Mouse (Mus musculus): Measurements from ENCODE around the gene Ercc4. TPM values are rescaled to one million over a fixed set of nuclear protein-coding genes. Genes with fewer than 3 reads are reported as not detected.

Ercc4 gene
- polyA plus RNA-seq, 1 experiment from 2014 or later: 12.1 TPM

- H3K27ac ChIP-seq: no peak overlapping the region
- H3K27me3 ChIP-seq: no peaks in the 10 kb centered on the region
- 95% methylated on average over 2 of the region's 2 CpGs for WGBS
- no peak overlapping the region for H3K4me2 ChIP-seq
- H3K36me3 ChIP-seq (ENCODE audit: poor library complexity, severe bottlenecking): peaks cover 42% of the 10 kb centered on the region
- ATAC-seq: no peak
- H3K9me3 ChIP-seq (replicated peaks): no peaks in the 10 kb centered on the region
- H3K4me3 ChIP-seq: no peak overlapping the region
- H3K4me1 ChIP-seq: no peaks in the 10 kb centered on the region
- no peak overlapping the region for H3K9ac ChIP-seq
Measured at GRCm38 (mm10) chr16:13118754-13119294, 9.3 kb downstream of the Ercc4 start.

DNA sequence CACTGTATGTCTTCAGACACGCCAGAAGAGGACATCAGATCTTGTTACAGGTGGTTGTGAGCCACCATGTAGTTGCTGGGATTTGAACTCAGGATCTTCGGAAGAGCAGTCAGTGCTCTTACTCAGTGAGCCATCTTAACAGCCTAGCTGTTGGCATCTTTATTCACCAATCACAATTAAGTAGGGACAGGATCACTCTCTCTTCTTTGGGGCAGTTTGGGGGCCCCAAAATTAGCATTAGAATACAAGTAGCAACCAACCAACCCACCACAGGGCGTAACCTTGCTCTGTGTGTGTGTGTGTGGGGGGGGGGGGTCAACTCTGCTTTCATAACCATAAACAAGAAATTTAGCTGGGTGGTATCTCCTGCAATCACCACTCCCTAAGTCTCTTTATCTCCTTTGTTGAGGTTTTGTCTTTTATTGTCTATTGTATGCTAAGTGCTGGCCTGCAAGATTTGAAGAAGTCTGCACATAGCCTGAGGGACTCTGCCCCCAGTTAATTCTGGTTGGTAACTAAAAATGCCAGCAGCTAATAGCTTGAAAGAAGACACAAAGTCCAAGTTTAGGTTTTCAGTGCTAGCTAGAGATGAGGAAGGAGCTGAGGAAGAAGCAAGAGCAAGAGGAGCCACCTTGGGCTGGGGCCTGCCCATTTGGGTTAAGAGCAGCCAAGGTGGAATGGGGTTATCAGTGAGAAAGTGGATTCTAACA is 10.3 kb downstream of the Ercc4 start:
- Histone ChIP-seq H3K27me3 (no peaks in the 10 kb centered on the region), H3K4me1 (no peaks in the 10 kb centered on the region), H3K4me3 (no peak overlapping the region), H3K36me3 (ENCODE audit: poor library complexity, severe bottlenecking) (peaks cover 44% of the 10 kb centered on the region), H3K9ac (no peak overlapping the region), H3K9me3 (replicated peaks) (no peaks in the 10 kb centered on the region), H3K4me2 (no peak overlapping the region), H3K27ac (no peak overlapping the region)
- no peak for ATAC-seq
- WGBS: 80% methylated on average over 3 of the region's 3 CpGs

DNA sequence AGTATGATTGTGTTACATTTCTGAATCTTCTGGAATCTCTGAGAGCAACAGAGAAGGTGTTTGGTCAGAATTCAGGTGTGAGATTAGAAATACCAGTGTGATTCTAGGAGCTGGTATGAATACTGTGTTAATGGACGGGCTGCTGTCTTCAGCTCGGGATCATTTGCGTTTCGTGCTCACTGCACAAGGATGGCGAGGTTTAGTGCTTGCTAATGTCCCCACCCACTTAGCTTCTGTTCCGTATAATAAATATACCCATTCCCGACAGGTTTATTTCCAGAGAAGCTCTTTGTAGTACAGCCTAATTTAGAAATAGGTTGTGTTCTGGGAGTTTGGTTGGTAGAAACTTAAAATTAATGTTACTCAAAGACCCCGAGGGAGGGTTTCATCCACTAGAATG is 15.9 kb downstream of the Ercc4 start:
- Histone ChIP-seq H3K4me1 (no peaks in the 10 kb centered on the region), H3K27ac (no peak overlapping the region), H3K9ac (no peak overlapping the region), H3K36me3 (ENCODE audit: poor library complexity, severe bottlenecking) (peaks cover 84% of the 10 kb centered on the region), H3K4me2 (no peak overlapping the region), H3K27me3 (no peaks in the 10 kb centered on the region), H3K4me3 (no peak overlapping the region), H3K9me3 (replicated peaks) (no peaks in the 10 kb centered on the region)
- 93% methylated on average over 8 of the region's 8 CpGs for WGBS
- ATAC-seq: no peak

GRCm38 (mm10) chr16:13127566-13127965 is 18.1 kb downstream of the Ercc4 start:
- Histone ChIP-seq H3K9me3 (replicated peaks) (no peaks in the 10 kb centered on the region), H3K36me3 (ENCODE audit: poor library complexity, severe bottlenecking) (peaks cover 85% of the 10 kb centered on the region), H3K4me2 (no peak overlapping the region), H3K9ac (no peak overlapping the region), H3K4me3 (no peak overlapping the region), H3K27me3 (no peaks in the 10 kb centered on the region), H3K27ac (no peak overlapping the region), H3K4me1 (no peaks in the 10 kb centered on the region)
- ATAC-seq: no peak
- 91% methylated on average over 10 of the region's 10 CpGs for WGBS

DNA sequence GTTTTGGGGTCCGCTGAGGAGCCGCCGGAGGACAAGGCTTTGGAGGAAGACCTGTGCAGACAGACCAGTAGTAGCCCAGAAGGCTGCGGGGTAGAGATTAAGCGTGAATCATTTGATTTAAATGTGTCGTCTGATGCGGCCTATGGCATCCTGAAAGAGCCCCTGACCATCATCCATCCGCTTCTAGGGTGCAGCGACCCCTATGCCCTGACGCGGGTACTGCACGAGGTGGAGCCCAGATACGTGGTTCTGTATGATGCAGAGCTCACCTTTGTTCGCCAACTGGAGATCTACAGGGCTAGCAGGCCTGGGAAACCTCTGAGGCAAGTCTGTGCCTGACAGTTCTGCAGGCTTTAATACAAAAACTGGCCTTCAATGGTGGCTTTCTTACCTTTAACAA is 20.9 kb downstream of the Ercc4 start:
- peaks cover 75% of the 10 kb centered on the region for H3K36me3 ChIP-seq (ENCODE audit: poor library complexity, severe bottlenecking)

DNA sequence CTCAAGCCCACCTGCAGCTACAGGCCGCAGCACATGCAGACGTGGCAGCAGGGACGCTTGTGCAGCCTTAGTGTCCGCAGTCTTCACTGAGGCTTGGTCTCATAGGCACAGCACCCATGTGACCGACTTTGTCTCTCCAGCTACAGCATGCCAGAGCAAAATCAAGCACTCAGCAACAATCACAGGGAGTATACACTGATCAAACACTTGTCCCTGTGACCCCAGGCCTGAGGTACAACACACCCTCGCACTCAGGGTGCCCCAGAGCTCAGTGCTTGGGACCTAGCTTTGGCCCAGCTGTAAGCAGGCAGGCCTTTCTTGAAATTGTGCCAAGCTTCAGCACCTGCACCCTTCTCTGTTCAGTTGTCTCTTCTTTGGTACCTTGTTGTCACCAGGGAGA is 31.7 kb downstream of the Ercc4 start:
- H3K27me3 ChIP-seq: no peaks in the 10 kb centered on the region
- H3K4me1 ChIP-seq: no peaks in the 10 kb centered on the region
- H3K27ac ChIP-seq: no peak overlapping the region
- H3K4me2 ChIP-seq: no peak overlapping the region
- no peak overlapping the region for H3K9ac ChIP-seq
- no peaks in the 10 kb centered on the region for H3K9me3 ChIP-seq (replicated peaks)
- WGBS: 89% methylated on average over 6 of the region's 6 CpGs
- H3K4me3 ChIP-seq: no peak overlapping the region
- H3K36me3 ChIP-seq (ENCODE audit: poor library complexity, severe bottlenecking): peaks cover 26% of the 10 kb centered on the region
- ATAC-seq: no peak

More for the DNA sequence above, 20.9 kb downstream of the Ercc4 start:
- Histone ChIP-seq H3K4me3 (no peak overlapping the region), H3K27ac (no peak overlapping the region), H3K9me3 (replicated peaks) (no peaks in the 10 kb centered on the region), H3K4me1 (no peaks in the 10 kb centered on the region), H3K4me2 (no peak overlapping the region), H3K9ac (no peak overlapping the region), H3K27me3 (no peaks in the 10 kb centered on the region)
- ATAC-seq: no peak
- WGBS: 42% methylated on average over 14 of the region's 14 CpGs

- H3K36me3 ChIP-seq (ENCODE audit: poor library complexity, severe bottlenecking): peaks cover 50% of the 10 kb centered on the region
- H3K9me3 ChIP-seq (replicated peaks): no peaks in the 10 kb centered on the region
- 94% methylated on average over 7 of the region's 7 CpGs for WGBS
Measured at GRCm38 (mm10) chr16:13143932-13144331, 34.4 kb downstream of the Ercc4 start.

GRCm38 (mm10) chr16:13144682-13145410 is 35.4 kb downstream of the Ercc4 start:
- no peak for ATAC-seq
- Histone ChIP-seq H3K27ac (no peak overlapping the region), H3K9ac (no peak overlapping the region), H3K4me3 (no peak overlapping the region), H3K4me2 (no peak overlapping the region), H3K27me3 (no peaks in the 10 kb centered on the region), H3K9me3 (replicated peaks) (no peaks in the 10 kb centered on the region), H3K4me1 (no peaks in the 10 kb centered on the region), H3K36me3 (ENCODE audit: poor library complexity, severe bottlenecking) (peaks cover 59% of the 10 kb centered on the region)
- WGBS: 91% methylated on average over 10 of the region's 10 CpGs

More at GRCm38 (mm10) chr16:13143932-13144331, 34.4 kb downstream of the Ercc4 start:
- H3K4me1 ChIP-seq: no peaks in the 10 kb centered on the region
- ATAC-seq: no peak
- no peak overlapping the region for H3K27ac ChIP-seq
- H3K4me3 ChIP-seq: no peak overlapping the region
- H3K27me3 ChIP-seq: no peaks in the 10 kb centered on the region
- no peak overlapping the region for H3K9ac ChIP-seq
- H3K4me2 ChIP-seq: no peak overlapping the region

DNA sequence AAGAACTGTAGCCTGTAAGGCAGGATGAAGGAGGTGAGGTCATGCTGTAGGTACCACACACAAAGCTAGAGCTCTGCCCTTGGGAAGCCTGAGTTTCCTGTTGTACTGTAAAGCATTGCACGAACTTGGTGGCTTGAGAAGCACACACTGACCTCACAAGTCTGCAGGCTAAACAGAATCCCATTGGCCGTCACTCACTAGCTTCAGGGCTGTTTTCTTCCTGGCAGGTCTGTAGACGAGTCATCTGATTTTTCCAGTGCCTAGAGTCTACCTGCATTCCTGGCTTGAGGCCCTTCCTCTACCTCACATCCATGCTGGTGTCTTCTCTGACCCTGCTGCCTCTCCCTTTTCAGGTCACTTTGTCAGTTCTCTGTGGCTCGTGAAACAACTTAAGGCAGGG is 36.7 kb downstream of the Ercc4 start:
- no peaks in the 10 kb centered on the region for H3K27me3 ChIP-seq
- no peak overlapping the region for H3K9ac ChIP-seq
- ATAC-seq: no peak
- H3K27ac ChIP-seq: no peak overlapping the region
- H3K4me1 ChIP-seq: no peaks in the 10 kb centered on the region
- H3K4me2 ChIP-seq: no peak overlapping the region
- H3K36me3 ChIP-seq (ENCODE audit: poor library complexity, severe bottlenecking): peaks cover 56% of the 10 kb centered on the region
- H3K9me3 ChIP-seq (replicated peaks): no peaks in the 10 kb centered on the region
- WGBS: 92% methylated on average over 4 of the region's 4 CpGs
- no peak overlapping the region for H3K4me3 ChIP-seq

DNA sequence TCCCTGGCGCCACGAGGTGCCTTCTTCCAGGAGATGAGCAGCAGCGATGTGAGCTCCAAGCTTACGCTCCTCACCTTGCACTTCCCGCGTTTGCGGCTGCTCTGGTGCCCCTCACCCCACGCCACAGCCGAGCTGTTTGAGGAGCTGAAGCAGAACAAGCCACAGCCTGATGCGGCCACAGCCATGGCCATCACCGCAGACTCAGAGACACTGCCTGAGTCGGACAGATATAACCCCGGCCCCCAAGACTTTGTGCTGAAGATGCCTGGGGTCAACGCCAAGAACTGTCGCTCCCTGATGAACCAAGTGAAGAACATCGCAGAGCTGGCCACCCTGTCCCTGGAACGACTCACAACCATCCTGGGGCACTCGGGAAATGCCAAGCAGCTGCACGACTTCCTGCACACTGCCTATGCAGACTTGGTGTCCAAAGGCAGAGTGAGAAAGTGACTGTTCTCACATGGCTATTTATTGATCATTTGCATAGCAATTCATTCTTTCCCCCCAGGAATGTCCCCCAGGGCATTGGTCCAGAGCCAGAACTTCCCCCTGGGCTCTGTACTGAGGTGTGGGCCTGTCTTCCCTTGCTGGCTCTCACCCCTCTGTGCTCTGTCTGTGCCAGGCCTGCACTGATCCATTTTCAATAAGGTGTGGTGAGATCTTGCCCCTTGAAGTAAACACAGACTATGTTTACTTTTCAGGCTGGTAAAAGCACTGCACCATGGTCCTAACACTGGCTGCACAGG is 38.5 kb downstream of the Ercc4 start:
- peaks cover 52% of the 10 kb centered on the region for H3K36me3 ChIP-seq (ENCODE audit: poor library complexity, severe bottlenecking)

DNA sequence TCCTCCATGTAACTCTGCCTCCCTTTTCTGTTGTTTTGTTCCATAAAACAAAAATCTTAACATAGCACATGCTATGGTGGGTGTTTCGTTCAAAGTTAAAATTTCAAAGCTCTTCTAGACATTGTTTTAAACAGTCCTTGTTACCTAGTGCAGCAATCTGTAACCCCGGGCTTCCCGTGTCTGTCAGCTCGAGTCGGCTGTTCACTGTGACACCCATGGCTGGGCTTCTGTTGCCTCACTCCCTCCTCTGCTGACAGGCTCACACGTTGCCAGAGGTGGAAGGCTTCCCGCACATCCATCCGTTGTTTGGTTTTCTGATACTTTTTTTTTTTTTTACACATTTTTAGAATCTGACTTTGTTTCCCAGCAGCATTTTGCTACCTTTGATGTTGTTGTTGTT is 40.5 kb downstream of the Ercc4 start:
- H3K36me3 ChIP-seq (ENCODE audit: poor library complexity, severe bottlenecking): peaks cover 44% of the 10 kb centered on the region
- no peak overlapping the region for H3K27ac ChIP-seq
- no peak for ATAC-seq
- no peak overlapping the region for H3K4me2 ChIP-seq
- H3K27me3 ChIP-seq: no peaks in the 10 kb centered on the region
- H3K9me3 ChIP-seq (replicated peaks): no peaks in the 10 kb centered on the region
- WGBS: 92% methylated on average over 8 of the region's 8 CpGs
- H3K4me1 ChIP-seq: no peaks in the 10 kb centered on the region
- H3K9ac ChIP-seq: no peak overlapping the region
- no peak overlapping the region for H3K4me3 ChIP-seq

More for the DNA sequence above, 38.5 kb downstream of the Ercc4 start:
- H3K27me3 ChIP-seq: no peaks in the 10 kb centered on the region
- ATAC-seq: no peak
- no peak overlapping the region for H3K27ac ChIP-seq
- H3K4me1 ChIP-seq: no peaks in the 10 kb centered on the region
- H3K9me3 ChIP-seq (replicated peaks): no peaks in the 10 kb centered on the region
- H3K4me2 ChIP-seq: no peak overlapping the region
- no peak overlapping the region for H3K4me3 ChIP-seq
- H3K9ac ChIP-seq: no peak overlapping the region
- WGBS: 95% methylated on average over 19 of the region's 19 CpGs

DNA sequence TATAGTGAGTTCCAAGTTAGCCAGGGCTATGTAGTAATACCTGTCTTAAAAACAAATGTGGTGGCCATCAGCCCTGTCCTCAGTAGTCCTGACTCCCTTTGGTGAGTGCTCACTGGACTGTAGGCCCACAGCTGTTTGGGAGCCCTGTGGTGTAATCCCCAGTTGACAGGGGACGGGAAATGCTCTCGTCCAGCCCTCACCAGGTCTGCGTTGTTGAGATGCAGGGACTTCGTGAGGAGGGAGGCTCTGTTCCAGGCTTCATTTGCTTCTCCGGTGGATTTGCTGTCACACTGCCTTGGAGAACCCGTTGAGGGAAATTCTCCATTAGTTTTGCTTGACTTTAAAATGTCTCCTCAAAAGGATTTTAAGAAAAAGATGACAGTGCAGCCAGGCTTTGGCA is 41.3 kb downstream of the Ercc4 start:
- no peaks in the 10 kb centered on the region for H3K4me1 ChIP-seq
- no peak overlapping the region for H3K4me2 ChIP-seq
- H3K9me3 ChIP-seq (replicated peaks): no peaks in the 10 kb centered on the region
- no peak overlapping the region for H3K4me3 ChIP-seq
- no peak for ATAC-seq
- H3K9ac ChIP-seq: no peak overlapping the region
- H3K36me3 ChIP-seq (ENCODE audit: poor library complexity, severe bottlenecking): peaks cover 41% of the 10 kb centered on the region
- no peaks in the 10 kb centered on the region for H3K27me3 ChIP-seq
- H3K27ac ChIP-seq: no peak overlapping the region
- WGBS: 80% methylated on average over 6 of the region's 6 CpGs

Measured in forebrain, embryonic 13.5 days (tissue).